In genomic region chr17:86150867-86151348, GRCm38 (mm10) we compare ENCODE assay signal across 8 mouse cellular contexts. TPM values are rescaled to one million over a fixed set of nuclear protein-coding genes. Genes with fewer than 3 reads are reported as not detected.
DNase-seq lines count a peak whose midpoint lies in the region; ATAC-seq and TF ChIP-seq lines count a peak whose summit lies in the region.

No protein-coding gene starts in this region.

- no peak overlapping the region for H3K9ac ChIP-seq in MEL (ENCODE audit: control insufficient read depth, low read depth, low read length, poor library complexity, severe bottlenecking)
- H3K9ac ChIP-seq in neural tube, embryonic 15.5 days (replicated peaks), result no peak overlapping the region

- TF ChIP-seq RAD21 in MEL (IDR thresholded peaks at IDR 0.05; ENCODE audit: low read depth, low read length), result no peak

- TF ChIP-seq EP300 in MEL (IDR thresholded peaks at IDR 0.05; ENCODE audit: low read depth in 1 of 2, low read length in 2 of 2), result no peak

- no peak overlapping the region for H3K27ac ChIP-seq in MEL (ENCODE audit: control insufficient read depth, low read depth, low read length)
- H3K27ac ChIP-seq in neural tube, embryonic 15.5 days (replicated peaks), result no peak overlapping the region

- no peaks in the 10 kb centered on the region for H3K9me3 ChIP-seq in MEL (replicated peaks; ENCODE audit: insufficient read depth, low read length)
- no peaks in the 10 kb centered on the region for H3K9me3 ChIP-seq in neural tube, embryonic 15.5 days (replicated peaks)

- H3K4me2 ChIP-seq in neural tube, embryonic 15.5 days, result peak overlapping the region; percentile 13; the same call in 1 of the 2 replicates

- peak; percentile 98 to 99 for ATAC-seq in hematopoietic stem cell, adult 5-6 weeks (replicated peaks in 1 of 2; ENCODE audit: insufficient read depth in 1 of 2, low FRiP score in 2 of 2, low TSS enrichment in 1 of 2, low read depth in 1 of 2, poor library complexity in 2 of 2, severe bottlenecking in 2 of 2)
- ATAC-seq in neural tube, embryonic 15.5 days (ENCODE audit: low FRiP score), result peak; percentile 94

- H3K79me2 ChIP-seq in MEL (ENCODE audit: control insufficient read depth, insufficient read depth, low read length, poor library complexity), result no peaks in the 10 kb centered on the region

- WGBS in neural tube, embryonic 15.5 days, result 21% methylated on average over 5 of the region's 5 CpGs

- DNase-seq in MEL (ENCODE audit: low read depth, low spot score), result peak; percentile 90
- peak; percentile 97 for DNase-seq in brain, embryonic 14.5 days (ENCODE audit: low read depth)
- peak; percentile 86 for DNase-seq in forelimb bud, embryonic 11.5 days (ENCODE audit: low read depth, low spot score)
- peak; percentile 54 to 85 for DNase-seq in layer of hippocampus, adult 18-20 months (ENCODE audit: low spot score in 2 of 2)
- DNase-seq in lung, adult 18-20 months, result peak; percentile 68 to 70
- DNase-seq in spleen, postnatal 4 days (ENCODE audit: low spot score in 2 of 2), result no peak

- peaks cover 0 to 3% of the 10 kb centered on the region in 2 experiments; a peak in 1 of 4 replicates for H3K36me3 ChIP-seq in MEL (ENCODE audit: control insufficient read depth in 1 of 2, insufficient read depth in 2 of 2, low read length in 2 of 2)
- H3K36me3 ChIP-seq in neural tube, embryonic 15.5 days, result no peaks in the 10 kb centered on the region

- no peaks in the 10 kb centered on the region; a peak in 1 of 4 replicates for H3K27me3 ChIP-seq in MEL (ENCODE audit: control insufficient read depth in 1 of 2, insufficient read depth in 2 of 2, low read length in 2 of 2)
- H3K27me3 ChIP-seq in neural tube, embryonic 15.5 days (replicated peaks), result no peaks in the 10 kb centered on the region

- H3K4me3 ChIP-seq in MEL (ENCODE audit: control insufficient read depth in 1 of 2, insufficient read depth in 1 of 2, low read depth in 2 of 2, low read length in 2 of 2), result no peak overlapping the region
- H3K4me3 ChIP-seq in neural tube, embryonic 15.5 days (replicated peaks), result no peak overlapping the region

- peaks cover 0 to 6% of the 10 kb centered on the region in 2 experiments; a peak in 1 of 4 replicates for H3K4me1 ChIP-seq in MEL (ENCODE audit: control insufficient read depth in 1 of 2, insufficient read depth in 2 of 2, low read length in 2 of 2)
- H3K4me1 ChIP-seq in neural tube, embryonic 15.5 days, result peaks cover 3% of the 10 kb centered on the region

- TF ChIP-seq POLR2A in MEL (IDR thresholded peaks at IDR 0.05; ENCODE audit: control insufficient read depth in 1 of 2, insufficient read depth in 1 of 2, low read depth in 1 of 2, low read length in 2 of 2, poor library complexity in 1 of 2), result no peak
- no peak for TF ChIP-seq POLR2A in brain, embryonic 14.5 days (IDR thresholded peaks at IDR 0.05; ENCODE audit: borderline replicate concordance, extremely low read depth, insufficient read depth, insufficient read length, poor library complexity, severe bottlenecking)

- no peak for TF ChIP-seq CTCF in MEL (IDR thresholded peaks at IDR 0.05 in 2 of 3, conservative IDR thresholded peaks at IDR 0.05 in 1 of 3; ENCODE audit: control insufficient read depth in 1 of 3, insufficient read depth in 1 of 3, low read depth in 2 of 3, low read length in 3 of 3, poor library complexity in 1 of 3, severe bottlenecking in 1 of 3)
- TF ChIP-seq CTCF in brain, embryonic 14.5 days (IDR thresholded peaks at IDR 0.05; ENCODE audit: borderline replicate concordance, extremely low read depth, insufficient read depth, insufficient read length), result no peak

TF ChIP-seq in MEL, 35 proteins besides CTCF, POLR2A, EP300 and RAD21:
- TF ChIP-seq HCFC1 (IDR thresholded peaks at IDR 0.05; ENCODE audit: low read depth, low read length) (peak; percentile 30; the same call in 1 of the 2 replicates), NRF1 (IDR thresholded peaks at IDR 0.05; ENCODE audit: insufficient read depth, low read depth, low read length, poor library complexity, severe bottlenecking) (no peak), E2F4 (IDR thresholded peaks at IDR 0.05; ENCODE audit: borderline replicate concordance, low read depth, low read length) (no peak), ELF1 (IDR thresholded peaks at IDR 0.05; ENCODE audit: low read depth, low read length) (peak; percentile 65; the same call in 1 of the 2 replicates), MAFK (IDR thresholded peaks at IDR 0.05; ENCODE audit: borderline replicate concordance, low read depth, low read length) (no peak), POLR2AphosphoS2 (IDR thresholded peaks at IDR 0.05; ENCODE audit: low read length) (no peak), SMC3 (IDR thresholded peaks at IDR 0.05; ENCODE audit: low read depth, low read length) (no peak), MYB (IDR thresholded peaks at IDR 0.05; ENCODE audit: low read depth, low read length) (no peak), CHD2 (IDR thresholded peaks at IDR 0.05; ENCODE audit: low read length) (peak; percentile 88), CHD1 (IDR thresholded peaks at IDR 0.05; ENCODE audit: low read depth, low read length) (no peak), TAL1 (IDR thresholded peaks at IDR 0.05; ENCODE audit: low read length) (no peak), MAZ (IDR thresholded peaks at IDR 0.05; ENCODE audit: low read depth, low read length) (no peak), TBP (IDR thresholded peaks at IDR 0.05; ENCODE audit: low read depth, low read length) (no peak), SIN3A (IDR thresholded peaks at IDR 0.05; ENCODE audit: low read length) (peak; percentile 37; the same call in 1 of the 2 replicates), NELFE (IDR thresholded peaks at IDR 0.05; ENCODE audit: low read depth, low read length) (no peak), POLR2AphosphoS5 (IDR thresholded peaks at IDR 0.05; ENCODE audit: borderline replicate concordance, low read depth, low read length) (no peak), ZC3H11A (IDR thresholded peaks at IDR 0.05; ENCODE audit: low read depth, low read length) (no peak), MYC (IDR thresholded peaks at IDR 0.05; ENCODE audit: low read depth, low read length) (peak; percentile 83), MXI1 (IDR thresholded peaks at IDR 0.05; ENCODE audit: low read depth, low read length) (peak; percentile 74), RCOR1 (IDR thresholded peaks at IDR 0.05; ENCODE audit: low read depth, low read length) (no peak), USF1 (IDR thresholded peaks at IDR 0.05; ENCODE audit: low read depth, low read length) (no peak), TCF12 (IDR thresholded peaks at IDR 0.05; ENCODE audit: low read depth, low read length) (no peak), JUND (IDR thresholded peaks at IDR 0.05; ENCODE audit: low read depth, low read length) (no peak; the same call in 1 of the 2 replicates), ETS1 (IDR thresholded peaks at IDR 0.05; ENCODE audit: low read depth, low read length) (no peak), ZNF384 (IDR thresholded peaks at IDR 0.05; ENCODE audit: low read depth, low read length) (no peak), MAX (IDR thresholded peaks at IDR 0.05; ENCODE audit: low read length) (peak; percentile 74), USF2 (IDR thresholded peaks at IDR 0.05; ENCODE audit: borderline replicate concordance in 1 of 2, insufficient read depth in 1 of 2, low read depth in 1 of 2, low read length in 2 of 2) (no peak), ZMIZ1 (IDR thresholded peaks at IDR 0.05; ENCODE audit: low read depth, low read length) (no peak), UBTF (IDR thresholded peaks at IDR 0.05; ENCODE audit: borderline replicate concordance, insufficient read depth, low read depth, low read length) (no peak), GABPA (IDR thresholded peaks at IDR 0.05; ENCODE audit: low read depth, low read length) (no peak), BHLHE40 (IDR thresholded peaks at IDR 0.05; ENCODE audit: borderline replicate concordance, low read depth, low read length) (no peak), ZKSCAN1 (IDR thresholded peaks at IDR 0.05; ENCODE audit: low read depth, low read length) (no peak), MEF2A (IDR thresholded peaks at IDR 0.05; ENCODE audit: extremely low read depth, insufficient replicate concordance, low read depth, low read length, poor library complexity, severe bottlenecking) (no peak), KAT2A (conservative IDR thresholded peaks at IDR 0.05; ENCODE audit: low read depth, low read length) (no peak), GATA1 (IDR thresholded peaks at IDR 0.05; ENCODE audit: low read depth, low read length) (peak; percentile 27; the same call in 1 of the 2 replicates)

RNA-seq across cellular contexts. Expression of gene Srbd1, which starts 5.9 kb away (rescaled TPM):
- total RNA-seq in MEL (2012; rRNA removed), result 14.9 and 17.4 TPM in 2 replicates
- 10 to 100 TPM in 1 of 2 experiments, not detected in 1; 30.5 TPM for polyA plus RNA-seq in MEL (2012; ENCODE audit: insufficient read depth in 1 of 2, insufficient read length in 2 of 2, low read depth in 1 of 2, low replicate concordance in 2 of 2, missing spikeins in 1 of 2)
- 10.2 and 12.0 TPM in 2 replicates for polyA plus RNA-seq in brain, embryonic 14.5 days (2012; rRNA removed)
- 27.5 and 34.5 TPM in 2 replicates for total RNA-seq in hematopoietic stem cell, adult 5-6 weeks (2017)
- 10 to 100 TPM; 15.0 to 15.7 TPM for total RNA-seq in layer of hippocampus, adult 18-20 months (2021)
- polyA plus RNA-seq in neural tube, embryonic 15.5 days (2015; fragmentation: Nextera tagmentation; extraction: Ambion mirVana), result 13.9 and 14.7 TPM in 2 replicates

RNA-seq across cellular contexts. Expression of gene Prkce, which starts 16.7 kb away (rescaled TPM):
- total RNA-seq in MEL (2012; rRNA removed), result 3.0 and 3.6 TPM in 2 replicates
- 1 to 10 TPM in 1 of 2 experiments, not detected in 1; 5.3 TPM for polyA plus RNA-seq in MEL (2012; ENCODE audit: insufficient read depth in 1 of 2, insufficient read length in 2 of 2, low read depth in 1 of 2, low replicate concordance in 2 of 2, missing spikeins in 1 of 2)
- 10.8 and 21.8 TPM in 2 replicates for polyA plus RNA-seq in brain, embryonic 14.5 days (2012; rRNA removed)
- total RNA-seq in hematopoietic stem cell, adult 5-6 weeks (2017), result 15.4 and 19.9 TPM in 2 replicates
- 100 to 1,000 TPM; 388 to 410 TPM for total RNA-seq in layer of hippocampus, adult 18-20 months (2021)
- polyA plus RNA-seq in neural tube, embryonic 15.5 days (2015; fragmentation: Nextera tagmentation; extraction: Ambion mirVana), result 35.7 and 48.0 TPM in 2 replicates

Comparison
In these comparisons a context has a peak if more than half of its experiments do, and no peak if none do; other contexts are left out.
1. DNase-seq: peak in MEL (single experiment), brain, embryonic 14.5 days (single experiment), forelimb bud, embryonic 11.5 days (single experiment), layer of hippocampus, adult 18-20 months (2 of 2) and lung, adult 18-20 months (2 of 2); none in spleen, postnatal 4 days (0 of 2).
2. RNA of gene Prkce, which starts 16.7 kb away (total RNA-seq): 388 to 410 TPM in layer of hippocampus, adult 18-20 months; 15.4 to 19.9 TPM in hematopoietic stem cell, adult 5-6 weeks and 3.0 to 3.6 TPM in MEL; every median in the first group is over 10 times any median in the second.